Mouse (Mus musculus) spleen, postnatal 14 days (tissue): ENCODE results near the gene Cdca7l.
"Not testable (repeated sequence)": the region's sequence is repeated elsewhere in the genome, so short reads cannot be mapped to it uniquely, and the experiment has no call there.

Experiments used
- DNase-seq, 2 experiments: peaks; one replicate each; pipeline ENCODE4 v3.0.0; 2021 to 2022; ENCODE audit warnings: low spot score in 2 of 2

Gene Cdca7l

GRCm38 (mm10) chr12:117803989-117804388 is at the start of gene Cdca7l:
Gene Cdca7l (plus strand): TSS chr12:117804289.
- not testable (repeated sequence) for DNase-seq

DNA sequence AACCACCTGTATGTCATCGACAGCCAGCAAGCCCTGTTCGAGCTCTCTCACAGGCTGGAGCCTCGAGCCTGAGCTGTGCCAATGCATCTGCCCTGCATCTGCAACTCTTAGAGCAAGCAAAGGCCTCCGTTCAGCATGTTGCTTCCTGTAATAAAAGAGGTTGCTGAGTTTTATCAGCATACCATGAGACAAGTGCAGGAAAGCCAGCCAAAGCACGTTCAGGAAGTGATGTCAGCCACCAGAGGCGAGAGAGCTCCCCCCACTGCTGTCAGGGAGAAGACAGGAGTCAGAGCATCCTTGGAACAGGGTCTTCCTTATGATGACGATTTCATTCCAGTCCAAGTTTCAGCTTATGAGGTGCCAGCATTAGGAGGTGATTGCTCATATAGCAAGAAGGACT is 48.1 kb upstream of the Cdca7l start:
- no peak for DNase-seq

DNA sequence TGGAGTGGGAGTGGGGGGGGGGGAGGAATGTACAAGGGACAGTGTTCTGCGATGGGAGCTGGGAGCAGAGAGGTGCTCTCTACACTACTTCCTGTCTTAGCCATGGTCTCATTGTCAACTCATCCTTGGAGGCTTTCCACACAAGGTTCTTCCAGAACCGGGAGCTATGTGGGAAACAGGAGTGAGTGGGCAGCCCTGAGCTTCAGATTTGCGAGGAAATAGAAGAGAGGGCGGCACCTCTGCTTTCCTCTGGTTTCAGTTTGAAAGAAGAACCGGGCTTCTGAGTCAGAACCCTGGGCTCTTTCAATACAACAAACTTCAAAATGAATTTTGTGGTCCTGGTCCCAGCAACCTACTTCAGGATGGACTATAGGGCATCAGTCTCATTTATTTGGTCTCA is 43.7 kb upstream of the Cdca7l start:
- no peak for DNase-seq

DNA sequence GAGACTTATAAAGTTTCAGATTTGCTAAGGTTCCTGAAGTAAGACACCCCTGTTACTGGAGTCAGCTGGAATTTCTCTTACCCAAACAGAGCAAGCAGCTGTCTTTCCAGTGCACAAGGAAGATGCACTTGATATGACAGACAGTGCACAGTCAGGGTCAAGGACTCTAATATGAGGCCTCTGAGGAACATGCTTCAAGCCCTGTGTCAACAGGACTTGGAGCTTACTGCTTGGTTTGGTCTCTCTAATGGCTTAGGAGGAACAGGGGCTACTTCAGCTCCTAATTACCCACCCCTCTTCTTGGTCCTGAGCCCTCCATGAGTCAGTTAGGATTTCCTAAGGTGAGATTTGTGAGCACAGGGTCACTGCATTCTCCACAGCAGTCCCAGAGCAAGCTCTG is 43.2 kb upstream of the Cdca7l start:
- no peak for DNase-seq

DNA sequence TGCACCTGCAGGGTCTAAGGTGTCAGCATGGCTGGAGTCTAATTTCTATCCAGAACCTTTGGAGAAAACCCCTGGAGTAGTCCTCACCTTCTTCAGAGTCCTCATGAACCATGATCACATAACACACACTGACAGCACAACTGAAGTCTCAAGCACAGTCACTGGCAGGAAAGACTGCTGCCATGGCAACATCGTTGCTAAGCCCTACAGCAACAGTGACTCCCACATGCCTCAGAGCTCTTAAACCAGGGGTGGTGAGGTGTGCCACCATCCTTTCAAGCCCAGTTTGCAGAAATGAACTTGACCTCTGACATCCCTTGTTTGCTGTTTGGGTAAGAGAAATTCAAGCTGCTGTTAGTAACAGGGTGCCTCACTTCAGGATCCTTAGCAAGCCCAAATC is 42.4 kb upstream of the Cdca7l start:
- DNase-seq: no peak

- DNase-seq: no peak
Observed at GRCm38 (mm10) chr12:117763247-117763646, 40.8 kb upstream of the Cdca7l start.

DNA sequence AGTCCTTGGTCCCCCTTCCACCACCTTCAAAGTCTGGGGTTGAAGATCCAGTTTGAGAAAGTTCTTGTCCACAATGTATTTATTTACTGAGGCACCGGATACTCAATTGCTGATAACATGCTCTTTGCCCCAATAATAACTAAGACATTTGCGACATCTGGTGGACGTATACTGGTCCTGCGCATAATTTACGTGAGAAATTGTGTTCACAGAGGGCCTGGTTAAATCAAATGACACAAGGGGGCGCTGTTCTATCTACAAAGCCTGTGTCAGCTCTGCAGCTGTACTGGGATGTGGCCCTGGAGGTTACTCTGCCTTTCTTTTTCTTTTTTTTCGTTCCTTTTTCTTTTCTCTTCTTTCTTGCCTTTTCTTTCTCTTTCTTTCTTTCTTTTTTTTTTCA is 39.2 kb upstream of the Cdca7l start:
- DNase-seq: peak; percentile 16 to 53

- DNase-seq: peak; percentile 20 to 55
Observed at GRCm38 (mm10) chr12:117769113-117769512, 35.0 kb upstream of the Cdca7l start.

DNA sequence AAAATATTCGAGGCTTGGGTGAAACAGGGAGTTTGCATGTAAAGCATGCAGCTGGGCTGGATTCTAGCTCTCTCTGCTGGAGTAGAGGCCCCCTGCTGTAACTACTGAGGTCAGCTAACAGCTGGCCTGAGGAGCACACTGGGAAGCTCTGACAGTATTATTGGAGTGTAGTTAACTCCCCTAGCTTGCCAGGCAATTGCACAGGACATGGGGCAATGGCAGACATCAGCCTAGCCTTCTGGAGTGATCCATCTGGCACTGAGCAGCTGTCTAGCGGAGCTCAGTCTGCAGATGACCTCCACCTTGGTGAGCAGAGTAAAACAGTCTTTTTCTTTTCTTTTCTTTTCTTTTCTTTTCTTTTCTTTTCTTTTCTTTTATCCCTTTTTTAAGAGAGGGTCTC is 33.9 kb upstream of the Cdca7l start:
- no peak for DNase-seq

DNA sequence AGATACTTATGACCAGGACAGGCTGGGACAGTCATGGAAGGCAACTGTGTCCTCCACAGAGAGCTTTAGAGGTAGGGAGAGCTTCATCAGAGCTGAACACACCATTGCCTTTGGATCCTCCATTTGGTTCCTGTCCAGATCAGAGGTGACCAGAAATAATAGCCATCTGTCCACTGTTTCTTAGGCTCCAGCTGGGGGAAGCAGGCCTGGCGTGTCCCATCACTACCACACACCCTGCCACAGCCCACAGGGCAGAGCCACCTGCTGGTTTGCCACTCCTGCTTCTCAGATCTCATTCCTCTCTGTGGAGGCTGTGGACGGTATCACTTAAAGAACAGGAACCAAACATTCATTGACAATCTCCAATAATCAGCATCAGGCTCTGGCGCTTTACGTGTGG is 32.9 kb upstream of the Cdca7l start:
- no peak for DNase-seq

GRCm38 (mm10) chr12:117772638-117773037 is 31.5 kb upstream of the Cdca7l start:
- DNase-seq: peak; percentile 10 to 28

DNA sequence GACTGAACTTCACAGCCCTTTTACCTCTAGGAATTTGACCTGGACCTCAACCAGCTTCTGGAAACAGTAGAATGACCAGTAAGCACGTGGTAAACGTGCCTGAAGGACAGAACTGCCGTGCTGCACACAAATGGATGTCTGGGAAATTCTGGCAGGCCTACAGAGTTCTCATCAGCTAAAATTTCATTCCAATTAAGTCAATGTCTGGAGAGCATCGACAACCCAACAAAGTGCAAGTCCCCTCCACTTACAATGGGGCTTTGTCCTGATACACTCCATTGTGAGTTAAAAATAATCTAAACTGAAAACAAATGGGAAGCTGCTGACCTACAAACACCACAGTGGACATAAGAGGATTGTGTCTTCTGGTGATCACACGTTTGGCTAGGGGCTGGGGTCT is 27.2 kb upstream of the Cdca7l start:
- DNase-seq: no peak

- no peak for DNase-seq
Observed at GRCm38 (mm10) chr12:117781360-117781759, 22.7 kb upstream of the Cdca7l start.

- DNase-seq: no peak
Observed at GRCm38 (mm10) chr12:117783426-117783825, 20.7 kb upstream of the Cdca7l start.

DNA sequence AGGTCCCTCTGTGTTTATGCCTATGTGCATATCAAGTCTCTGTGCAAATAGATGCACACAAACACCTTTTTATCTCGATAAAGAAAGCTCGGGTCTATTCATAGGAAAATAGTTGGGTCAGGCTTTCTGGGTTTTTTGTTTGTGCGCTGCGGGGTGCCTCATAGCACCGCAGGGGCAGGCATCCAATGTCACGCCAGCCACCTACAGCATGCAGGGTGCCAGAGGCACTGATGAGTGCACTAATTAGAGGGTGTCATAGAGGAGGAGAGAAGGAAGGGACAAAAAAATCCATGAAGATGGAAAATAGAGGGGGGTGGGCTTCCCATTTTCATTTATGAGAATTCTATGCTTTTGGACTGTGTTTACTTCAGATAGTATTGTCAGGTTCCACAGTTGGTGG is 17.5 kb upstream of the Cdca7l start:
- no peak for DNase-seq

DNA sequence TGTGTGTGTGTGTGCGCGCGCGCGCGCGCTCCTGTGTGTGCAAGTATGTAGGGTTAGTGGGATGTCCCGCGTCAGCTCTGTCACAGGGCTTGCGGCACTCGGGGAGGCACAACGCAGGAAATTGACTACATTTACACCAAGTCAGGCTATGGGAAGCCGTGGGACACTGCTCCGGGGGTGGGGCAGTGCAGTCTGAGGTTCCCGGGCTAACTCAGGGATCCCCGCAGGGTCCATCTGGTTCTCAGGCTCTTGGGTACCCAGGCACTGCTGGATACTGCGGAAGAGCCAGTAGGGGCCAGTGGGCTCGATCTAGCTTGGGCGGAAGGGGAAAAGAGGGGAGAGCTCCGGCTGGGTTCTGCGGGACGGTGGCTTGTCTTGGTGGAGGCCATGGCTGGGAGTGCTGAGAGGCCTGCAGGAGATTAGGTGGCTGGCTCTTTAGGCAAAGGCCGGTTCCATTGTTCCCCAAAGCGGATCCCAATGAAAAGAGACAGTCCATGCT is 15.5 kb upstream of the Cdca7l start:
- no peak for DNase-seq

- no peak for DNase-seq
Observed at GRCm38 (mm10) chr12:117789017-117789416, 15.1 kb upstream of the Cdca7l start.

DNA sequence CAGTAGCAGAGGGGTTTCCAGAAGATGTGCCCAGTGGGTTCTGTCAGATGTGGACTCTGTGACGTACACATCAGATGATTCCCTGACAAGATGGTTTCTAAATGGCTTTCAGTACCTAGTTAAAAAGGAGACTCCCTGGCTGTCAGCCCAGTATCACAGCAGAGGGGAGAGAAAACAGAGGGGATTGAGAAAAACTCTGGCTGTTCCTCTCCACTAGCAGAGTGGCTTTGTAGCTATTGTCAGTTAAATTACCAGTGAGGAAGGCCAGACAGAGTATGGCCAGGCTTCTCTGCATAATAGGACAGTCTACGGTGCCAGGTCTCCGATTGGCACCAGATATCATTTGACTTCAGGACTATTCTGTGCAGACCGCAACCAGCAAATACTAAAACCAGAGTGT is 8.8 kb upstream of the Cdca7l start:
- DNase-seq: no peak

DNA sequence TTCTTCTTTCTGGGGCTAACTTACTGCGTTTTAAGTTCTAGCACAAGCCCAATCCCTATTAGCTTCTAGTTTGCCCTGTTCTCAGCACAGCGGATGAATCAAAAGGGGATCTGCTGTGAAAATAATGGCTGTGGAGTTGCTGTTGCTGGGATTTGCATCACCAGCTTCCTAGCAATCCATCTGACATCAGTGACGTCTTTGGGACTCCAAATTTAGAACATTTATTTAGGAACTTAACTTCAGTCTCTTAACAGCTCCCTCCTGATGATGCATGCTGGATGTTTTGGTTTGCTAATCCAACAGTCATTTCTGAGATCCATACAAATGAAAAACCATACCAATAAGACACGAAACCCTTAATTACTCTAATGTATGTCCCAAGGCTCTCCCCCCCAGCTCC is 1.5 kb downstream of the Cdca7l start:
- DNase-seq: no peak

GRCm38 (mm10) chr12:117806007-117806451 is 1.9 kb downstream of the Cdca7l start:
- no peak for DNase-seq

DNA sequence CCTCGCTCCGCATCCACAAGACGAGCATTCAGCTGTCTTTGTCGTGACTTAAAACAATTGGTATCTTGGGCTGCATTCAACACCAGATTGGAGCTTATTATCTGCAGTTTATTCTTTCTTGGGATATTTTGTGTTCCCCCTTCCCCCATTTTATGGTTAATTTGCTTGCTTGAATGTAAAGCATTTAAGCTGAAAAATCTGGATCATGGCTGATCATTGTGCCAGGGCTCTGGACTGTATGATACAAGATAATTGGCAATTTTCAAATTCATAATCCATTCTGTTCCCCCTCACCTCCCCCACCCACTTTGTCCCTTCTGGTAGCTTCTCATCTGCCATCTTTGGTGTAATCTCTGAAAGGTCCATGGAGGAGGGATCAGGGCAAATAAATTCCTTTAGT is 2.4 kb downstream of the Cdca7l start:
- DNase-seq: no peak

- no peak for DNase-seq
Observed at GRCm38 (mm10) chr12:117807637-117808036, 3.5 kb downstream of the Cdca7l start.

- DNase-seq: no peak
Observed at GRCm38 (mm10) chr12:117808355-117809326, 4.6 kb downstream of the Cdca7l start.
